In genomic region chr14:45219281-45220089, GRCm38 (mm10) we compare ENCODE assay signal across 8 mouse cellular contexts. TPM values are rescaled to one million over a fixed set of nuclear protein-coding genes. Genes with fewer than 3 reads are reported as not detected.
DNase-seq lines count a peak whose midpoint lies in the region; ATAC-seq and TF ChIP-seq lines count a peak whose summit lies in the region.

Gpr137c (plus strand) TSS chr14:45219717.

- peak within 1 kb of the TSS; percentile 91 for H3K4me3 ChIP-seq in hindbrain, embryonic 11.5 days (ENCODE audit: low read depth, low read length)
- H3K4me3 ChIP-seq in lung, embryonic 16.5 days (ENCODE audit: low read length), result peak within 1 kb of the TSS; percentile 86
- peak within 1 kb of the TSS; percentile 52 for H3K4me3 ChIP-seq in thymus, adult 2 months (ENCODE audit: control insufficient read depth, insufficient read depth, low read length)

- H3K36me3 ChIP-seq in hindbrain, embryonic 11.5 days (ENCODE audit: control insufficient read depth, insufficient read depth, low read length), result no peaks in the 10 kb centered on the region
- H3K36me3 ChIP-seq in lung, embryonic 16.5 days (ENCODE audit: control insufficient read depth, insufficient read depth, low read length), result no peaks in the 10 kb centered on the region
- H3K36me3 ChIP-seq in thymus, adult 2 months (ENCODE audit: control insufficient read depth, insufficient read depth, low read length), result no peaks in the 10 kb centered on the region

- no peaks in the 10 kb centered on the region for H3K9me3 ChIP-seq in hindbrain, embryonic 11.5 days (ENCODE audit: control insufficient read depth, low read length)
- no peaks in the 10 kb centered on the region for H3K9me3 ChIP-seq in lung, embryonic 16.5 days (ENCODE audit: control insufficient read depth, low read length)

- H3K27ac ChIP-seq in hindbrain, embryonic 11.5 days (ENCODE audit: low read depth, low read length), result peak within 1 kb of the TSS; percentile 95
- H3K27ac ChIP-seq in lung, embryonic 16.5 days (ENCODE audit: low read length), result peak within 1 kb of the TSS; percentile 93
- H3K27ac ChIP-seq in thymus, adult 2 months (ENCODE audit: control insufficient read depth, insufficient read depth, low read length), result peak within 1 kb of the TSS; percentile 58

- peak within 1 kb of the TSS; percentile 83 for H3K4me2 ChIP-seq in hindbrain, embryonic 11.5 days (replicated peaks; ENCODE audit: low read depth, low read length)
- peak within 1 kb of the TSS; percentile 100 for H3K4me2 ChIP-seq in lung, embryonic 16.5 days (ENCODE audit: low read depth, low read length)

- TF ChIP-seq CTCF in thymus, adult 2 months (IDR thresholded peaks at IDR 0.05; ENCODE audit: borderline replicate concordance, control insufficient read depth, extremely low read depth, insufficient read depth, low read length, poor library complexity), result no peak; the same call in 1 of the 2 replicates

- no peaks in the 10 kb centered on the region for H3K27me3 ChIP-seq in hindbrain, embryonic 11.5 days (ENCODE audit: control insufficient read depth, insufficient read depth, low read length)
- H3K27me3 ChIP-seq in lung, embryonic 16.5 days (ENCODE audit: control insufficient read depth, insufficient read depth, low read depth, low read length), result no peaks in the 10 kb centered on the region
- H3K27me3 ChIP-seq in thymus, adult 2 months (ENCODE audit: control insufficient read depth, insufficient read depth, low read length), result no peaks in the 10 kb centered on the region

- H3K9ac ChIP-seq in hindbrain, embryonic 11.5 days (ENCODE audit: low read depth, low read length), result peak within 1 kb of the TSS; percentile 94
- H3K9ac ChIP-seq in lung, embryonic 16.5 days (ENCODE audit: low read length), result peak within 1 kb of the TSS; percentile 84

- peak; percentile 41 for TF ChIP-seq POLR2A in thymus, adult 2 months (IDR thresholded peaks at IDR 0.05; ENCODE audit: control insufficient read depth, extremely low read depth, insufficient read depth, low read length, poor library complexity)

- under 1% methylated on average over 25 of the region's 86 CpGs for WGBS in hindbrain, embryonic 11.5 days
- WGBS in lung, embryonic 16.5 days, result under 1% methylated on average over 63 of the region's 86 CpGs
- WGBS in thymus, adult 2 months, result 1% methylated on average over 86 of the region's 86 CpGs

- DNase-seq in R1 (ENCODE audit: low read depth, low spot score), result peak; percentile 100
- DNase-seq in cerebellum, postnatal 14 days, result peak; percentile 98 to 99
- DNase-seq in frontal cortex, postnatal 10 days (ENCODE audit: low spot score in 2 of 2), result peak; percentile 99
- peak; percentile 98 for DNase-seq in hindbrain, embryonic 11.5 days (ENCODE audit: low spot score)
- peak; percentile 99 for DNase-seq in layer of hippocampus, adult 9-11 months
- DNase-seq in ovary, adult 18-20 months (ENCODE audit: low spot score), result peak; percentile 99
- peak; percentile 98 for DNase-seq in thymus, adult 2 months

- no peaks in the 10 kb centered on the region; the same call in 1 of the 2 replicates for H3K4me1 ChIP-seq in hindbrain, embryonic 11.5 days (replicated peaks; ENCODE audit: control insufficient read depth, insufficient read depth, low read length)
- peaks cover 9% of the 10 kb centered on the region; the same call in 1 of the 2 replicates for H3K4me1 ChIP-seq in lung, embryonic 16.5 days (replicated peaks; ENCODE audit: control insufficient read depth, insufficient read depth, low read length)
- peaks cover 9% of the 10 kb centered on the region for H3K4me1 ChIP-seq in thymus, adult 2 months (replicated peaks; ENCODE audit: control insufficient read depth, insufficient read depth, low read length)

- peak; percentile 98 for ATAC-seq in hindbrain, embryonic 11.5 days (ENCODE audit: low FRiP score)
- peak; percentile 99 for ATAC-seq in lung, embryonic 16.5 days (ENCODE audit: low read depth)

RNA-seq across cellular contexts. Expression of gene Gpr137c, which starts in this region (rescaled TPM):
- 9.6 and 10.0 TPM in 2 replicates for polyA plus RNA-seq in hindbrain, embryonic 11.5 days (2014; fragmentation: Nextera tagmentation; extraction: Ambion mirVana)
- 1.6 TPM in 2 replicates for polyA plus RNA-seq in lung, embryonic 16.5 days (2015; fragmentation: Nextera tagmentation; extraction: Ambion mirVana)
- 9.0 and 12.7 TPM in 2 replicates for polyA plus RNA-seq in thymus, adult 2 months (2012; rRNA removed)

Comparison
In these comparisons a context has a peak if more than half of its experiments do, and no peak if none do; other contexts are left out.
1. Peak in every context shown above with its lines: DNase-seq, ATAC-seq, H3K4me3 ChIP-seq and H3K27ac ChIP-seq.